Mouse (Mus musculus): ENCODE measurements around the gene Izumo1r.

- TF ChIP-seq CTCF (IDR thresholded peaks at IDR 0.05; ENCODE audit: borderline replicate concordance, insufficient read depth, low read depth, low read length) (no peak), POLR2A (IDR thresholded peaks at IDR 0.05; ENCODE audit: borderline replicate concordance, insufficient read depth, low read length) (no peak)
These were observed 8.4 kb downstream of the Izumo1r start for GRCm38 (mm10) chr9:14895237-14895835.
